Mouse (Mus musculus) heart, postnatal 0 days (tissue): ENCODE data around the gene Olfr221.

Experiments
- CTCF ChIP-seq: IDR thresholded peaks from 2 replicates; pipeline ENCODE4 v1.5.1; 2016; ENCODE audit warnings: antibody characterized with exemption, control low read depth, low read depth
- EP300 ChIP-seq: IDR thresholded peaks from 2 replicates; pipeline ENCODE4 v1.6.1; 2016; ENCODE audit warnings: antibody characterized with exemption, low read depth

- TF ChIP-seq CTCF = no peak
- TF ChIP-seq EP300 = no peak
Measured at GRCm38 (mm10) chr14:52014761-52015311, 27.4 kb downstream of the Olfr221 start.
